Mouse (Mus musculus) layer of hippocampus, postnatal 10 days (tissue): ENCODE measurements around the gene Rnf8. TPM values are rescaled to one million over a fixed set of nuclear protein-coding genes. Genes with fewer than 3 reads are reported as not detected.

Source experiments
- DNase-seq, 2 experiments: peaks; one replicate each; pipeline ENCODE4 v3.0.0; 2021; ENCODE audit warnings: low spot score in 2 of 2
- microRNA-seq, 2 experiments: library from miRNA; unstranded; fragments of <30 nt; microRNA quantifications; one replicate each; pipeline ENCODE4 v1.2.0; 2021
- total RNA-seq, 2 experiments: library from RNA; stranded (reverse); gene quantifications; 2 replicates each; pipeline ENCODE4 v1.2.3; 2021

The Rnf8 gene
- total RNA-seq, 2 experiments from 2014 or later, result 46.1 to 49.9 TPM

GRCm38 (mm10) chr17:29679038-29679767 is 64.6 kb downstream of the Rnf8 start:
- no peak for DNase-seq

- peak in 1 of 2 experiments; percentile 37 for DNase-seq
Measured at GRCm38 (mm10) chr17:29680174-29680573, 65.6 kb downstream of the Rnf8 start.

- DNase-seq, result no peak
Measured at GRCm38 (mm10) chr17:29680921-29681320, 66.3 kb downstream of the Rnf8 start.

GRCm38 (mm10) chr17:29681669-29682068 is 67.1 kb downstream of the Rnf8 start:
- no peak for DNase-seq

- DNase-seq, result no peak
Measured at GRCm38 (mm10) chr17:29682261-29682660, 67.7 kb downstream of the Rnf8 start.

GRCm38 (mm10) chr17:29683127-29683526 is 68.5 kb downstream of the Rnf8 start:
- DNase-seq, result no peak

GRCm38 (mm10) chr17:29684275-29684674 is 69.7 kb downstream of the Rnf8 start:
- DNase-seq, result no peak

GRCm38 (mm10) chr17:29686771-29687170 is 72.2 kb downstream of the Rnf8 start:
- DNase-seq, result no peak

GRCm38 (mm10) chr17:29687373-29687772 is 72.8 kb downstream of the Rnf8 start:
- DNase-seq, result no peak

GRCm38 (mm10) chr17:29688610-29689009 is 74.0 kb downstream of the Rnf8 start:
- DNase-seq, result no peak

- DNase-seq, result no peak
Measured at GRCm38 (mm10) chr17:29690257-29690656, 75.7 kb downstream of the Rnf8 start.

GRCm38 (mm10) chr17:29692827-29693226 is 78.2 kb downstream of the Rnf8 start:
- no peak for DNase-seq

- DNase-seq, result no peak
Measured at GRCm38 (mm10) chr17:29693571-29693970, 79.0 kb downstream of the Rnf8 start.

- no peak for DNase-seq
Measured at GRCm38 (mm10) chr17:29694516-29694915, 79.9 kb downstream of the Rnf8 start.

Small RNA genes lying within 50 kb of the gene (microRNA-seq; reads per million reads assigned to microRNA genes)
- 0 reads per million in 2 experiments for gene Mir7667

Other genes starting within 250 kb of the Rnf8 start
- 1 to 10 TPM; 3.5 to 4.0 TPM for gene Pim1, start 124.0 kb upstream of the Rnf8 start, total RNA-seq
- not detected for gene Gm17657, start 65.2 kb upstream of the Rnf8 start, total RNA-seq
- 10 to 100 TPM; 40.1 to 46.0 TPM for gene Tbc1d22b, start 65.0 kb upstream of the Rnf8 start, total RNA-seq
- gene Tmem217, start 62.4 kb upstream of the Rnf8 start, total RNA-seq, result not detected
- 1 to 10 TPM; 3.1 to 6.1 TPM for gene Gm28043, start 86 bp downstream of the Rnf8 start, total RNA-seq
- 10 to 100 TPM; 86.9 to 93.1 TPM for gene Cmtr1, start 45.8 kb downstream of the Rnf8 start, total RNA-seq
- gene Ccdc167, start 102.3 kb downstream of the Rnf8 start, total RNA-seq, result 10 to 100 TPM; 15.3 to 20.1 TPM